Mouse (Mus musculus) cerebellum, adult 2 months (tissue): ENCODE results near the gene Dnah7c. TPM values are rescaled to one million over a fixed set of nuclear protein-coding genes. Genes with fewer than 3 reads are reported as not detected.

ENCODE experiments used
- DNase-seq, 2 experiments: peaks; one replicate each; pipeline ENCODE4 v3.0.0; 2021
- H3K27ac ChIP-seq: fragments of 200-500 bp; 2 replicates; pipeline ENCODE4 v1.5.1; 2012; ENCODE audit warnings: low read length, control low read depth, inconsistent platforms; ENCODE audit not compliant: insufficient read depth
- H3K27me3 ChIP-seq: fragments of 200-500 bp; 2 replicates; pipeline ENCODE4 v1.6.1; 2012; ENCODE audit warnings: inconsistent platforms, mild to moderate bottlenecking, low read length, moderate library complexity; ENCODE audit not compliant: control insufficient read depth, insufficient read depth
- H3K4me1 ChIP-seq: fragments of 200-500 bp; 2 replicates; pipeline ENCODE4 v1.6.1; 2011; ENCODE audit warnings: low read length; ENCODE audit not compliant: control insufficient read depth, insufficient read depth
- H3K4me3 ChIP-seq: fragments of 200-500 bp; replicated peaks from 2 replicates; pipeline ENCODE3; 2011; ENCODE audit warnings: mild to moderate bottlenecking, low read depth, low read length, control low read depth; ENCODE audit not compliant: insufficient read depth
- CTCF ChIP-seq: fragments of 200-500 bp; IDR thresholded peaks from 2 replicates; pipeline ENCODE4 v1.5.1; 2011; ENCODE audit warnings: low read depth, mild to moderate bottlenecking, control low read depth, low read length, moderate library complexity, borderline replicate concordance; ENCODE audit not compliant: insufficient read depth
- POLR2A ChIP-seq: fragments of 200-500 bp; IDR thresholded peaks from 2 replicates; pipeline ENCODE4 v1.6.1; 2011; ENCODE audit warnings: low read length, control low read depth, borderline replicate concordance; ENCODE audit not compliant: insufficient read depth
- WGBS: fragments of 180-500 bp; shearing (Covaris S2); methylation state at CpG from one replicate; pipeline ENCODE4 v1.1.7; 2018; 5-methylcytosine and 5-hydroxymethylcytosine counted together
- polyA plus RNA-seq: library from polyadenylated mRNA; depleted of rRNA; stranded (reverse); fragments of >200 nt; gene quantifications from 2 replicates; pipeline ENCODE4 v1.2.3, GENCODE M21; 2012

Gene Dnah7c
- polyA plus RNA-seq, 1 experiment, result 0.23 TPM

- 32% methylated on average over 5 of the region's 5 CpGs for WGBS
- DNase-seq, result no peak
- H3K27me3 ChIP-seq, result no peaks in the 10 kb centered on the region
- H3K4me3 ChIP-seq, result no peak overlapping the region
- H3K4me1 ChIP-seq, result no peaks in the 10 kb centered on the region
- no peak overlapping the region for H3K27ac ChIP-seq
- TF ChIP-seq CTCF, result no peak
- no peak for TF ChIP-seq POLR2A
Observed at GRCm38 (mm10) chr1:46845221-46845620, 419.8 kb downstream of the Dnah7c start.

GRCm38 (mm10) chr1:46849758-46850157, 424.4 kb downstream of the Dnah7c start:
- Histone ChIP-seq H3K27me3 (no peaks in the 10 kb centered on the region), H3K27ac (no peak overlapping the region), H3K4me1 (no peaks in the 10 kb centered on the region; the same call in 1 of the 2 replicates), H3K4me3 (no peak overlapping the region)
- DNase-seq, result peak; percentile 54 to 82
- TF ChIP-seq CTCF, result peak; percentile 13; the same call in 1 of the 2 replicates
- TF ChIP-seq POLR2A, result no peak
- WGBS, result 55% methylated on average over 1 of the region's 1 CpGs

GRCm38 (mm10) chr1:46851586-46851985, 426.2 kb downstream of the Dnah7c start:
- Histone ChIP-seq H3K4me1 (no peaks in the 10 kb centered on the region; the same call in 1 of the 2 replicates), H3K4me3 (no peak overlapping the region), H3K27ac (no peak overlapping the region), H3K27me3 (no peaks in the 10 kb centered on the region)
- no peak for TF ChIP-seq CTCF
- no peak for TF ChIP-seq POLR2A
- WGBS, result 66% methylated on average over 4 of the region's 4 CpGs
- DNase-seq, result no peak

DNA sequence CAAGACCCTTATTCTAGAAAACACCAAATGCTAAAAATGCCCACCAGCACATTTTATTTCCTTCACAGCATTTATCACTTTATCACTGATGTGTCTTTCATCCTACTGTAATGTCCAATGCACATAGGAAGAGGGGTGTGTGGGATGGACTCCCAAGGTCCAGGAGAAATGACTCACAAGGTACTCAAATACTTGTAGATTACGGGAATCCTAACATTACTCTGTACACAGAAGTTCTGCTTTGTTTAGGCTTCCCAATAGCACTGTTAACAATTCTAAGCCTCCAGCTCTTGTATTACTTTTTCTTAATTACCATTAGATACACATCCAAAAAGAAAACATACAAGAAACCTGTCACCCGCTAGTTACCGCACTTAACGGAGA, 426.8 kb downstream of the Dnah7c start:
- Histone ChIP-seq H3K4me3 (peak overlapping the region; percentile 65), H3K27ac (peak overlapping the region; percentile 97), H3K27me3 (no peaks in the 10 kb centered on the region), H3K4me1 (no peaks in the 10 kb centered on the region; the same call in 1 of the 2 replicates)
- TF ChIP-seq POLR2A, result no peak
- no peak for TF ChIP-seq CTCF
- DNase-seq, result no peak
- WGBS, result 5% methylated on average over 4 of the region's 4 CpGs

- Histone ChIP-seq H3K27me3 (no peaks in the 10 kb centered on the region), H3K27ac (peak overlapping the region; percentile 97), H3K4me1 (no peaks in the 10 kb centered on the region; the same call in 1 of the 2 replicates), H3K4me3 (peak overlapping the region; percentile 65)
- TF ChIP-seq POLR2A, result no peak
- no peak for TF ChIP-seq CTCF
- under 1% methylated on average over 72 of the region's 75 CpGs for WGBS
- peak; percentile 65 to 69 for DNase-seq
Observed at GRCm38 (mm10) chr1:46852600-46853272, 427.3 kb downstream of the Dnah7c start.

DNA sequence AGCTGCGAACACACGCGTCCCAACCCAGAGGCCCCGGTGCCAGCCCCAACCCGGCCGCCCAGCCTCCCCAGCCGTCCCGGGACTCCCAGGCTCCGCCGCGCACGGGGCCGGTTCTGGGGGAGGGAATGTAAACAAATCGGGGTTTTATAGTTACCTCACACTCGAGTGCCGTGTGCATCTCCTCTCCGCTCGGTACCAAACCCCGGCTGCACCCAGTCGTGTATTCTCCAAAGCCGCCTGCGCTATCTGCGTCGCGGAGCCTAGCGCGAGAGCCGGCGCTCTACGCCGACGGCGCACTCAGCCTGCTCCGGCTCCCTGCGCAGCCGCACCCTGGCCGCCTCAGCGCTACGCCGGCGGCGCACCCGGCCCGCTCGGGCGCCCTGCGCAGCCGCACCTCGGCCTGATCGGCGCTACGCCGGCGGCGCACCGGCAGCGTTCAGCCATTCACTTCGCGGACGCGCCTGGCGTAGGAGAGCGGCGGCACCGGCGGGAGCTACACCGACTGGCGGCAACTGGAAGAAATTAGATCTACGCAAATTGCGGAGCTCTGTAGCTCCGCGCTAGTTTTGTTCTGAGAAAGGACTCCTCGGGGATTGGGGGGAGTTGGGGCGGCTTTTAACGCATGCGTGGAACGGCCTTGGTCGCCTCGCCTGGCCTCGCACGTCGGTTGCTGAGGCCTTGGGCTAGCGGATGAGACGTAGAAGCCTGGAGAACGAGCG, 428.1 kb downstream of the Dnah7c start:
- peak; percentile 96 to 99 for DNase-seq
- WGBS, result under 1% methylated on average over 86 of the region's 86 CpGs
- Histone ChIP-seq H3K4me1 (no peaks in the 10 kb centered on the region; the same call in 1 of the 2 replicates), H3K27me3 (no peaks in the 10 kb centered on the region), H3K4me3 (peak overlapping the region; percentile 87), H3K27ac (peak overlapping the region; percentile 97)
- TF ChIP-seq CTCF, result no peak
- peak; percentile 89 for TF ChIP-seq POLR2A

DNA sequence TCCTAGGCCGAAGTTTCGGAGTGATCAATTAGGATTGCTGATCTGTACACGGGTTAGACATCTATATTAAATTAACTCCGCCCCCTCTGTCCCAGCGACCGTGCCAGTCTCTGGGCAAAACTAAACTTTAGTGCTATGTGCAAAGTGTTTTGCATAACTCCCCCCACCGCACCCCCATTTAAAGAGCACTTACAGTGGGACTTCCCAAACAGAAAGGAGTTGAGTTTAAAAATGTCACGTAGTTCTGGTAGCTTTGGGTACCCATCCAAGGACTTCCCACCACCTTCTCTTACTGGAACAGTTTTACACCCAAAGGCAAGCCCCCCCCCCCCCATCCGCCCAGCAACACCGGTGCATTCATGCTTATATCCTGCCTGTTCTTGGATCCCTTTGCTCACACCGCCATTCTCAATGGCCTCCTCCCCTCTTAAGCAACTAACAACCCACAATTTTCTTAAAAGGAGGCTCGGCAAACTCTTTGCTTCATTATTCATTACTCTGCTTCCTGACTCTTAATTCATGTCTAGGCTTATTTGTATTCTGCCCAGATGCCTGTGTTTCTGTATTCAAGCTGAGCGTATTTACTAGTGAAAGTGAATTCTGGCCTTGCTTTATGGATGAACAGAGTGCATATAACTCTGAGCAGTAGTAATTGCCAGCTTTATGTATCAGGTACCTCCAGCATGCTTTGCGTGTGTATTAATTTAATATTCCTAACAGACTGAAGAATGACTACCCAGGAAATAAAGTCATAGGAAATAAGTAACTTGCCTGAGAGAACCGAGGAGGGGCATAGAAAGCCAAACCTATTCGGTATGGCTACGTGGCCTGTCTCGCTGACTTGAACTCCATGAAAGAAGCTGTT, 428.9 kb downstream of the Dnah7c start:
- Histone ChIP-seq H3K4me1 (no peaks in the 10 kb centered on the region; the same call in 1 of the 2 replicates), H3K4me3 (peak overlapping the region; percentile 87), H3K27me3 (no peaks in the 10 kb centered on the region), H3K27ac (peak overlapping the region; percentile 83)
- no peak for DNase-seq
- TF ChIP-seq POLR2A, result no peak
- TF ChIP-seq CTCF, result no peak
- 35% methylated on average over 18 of the region's 18 CpGs for WGBS

- no peak overlapping the region for H3K27ac ChIP-seq
- 63% methylated on average over 4 of the region's 4 CpGs for WGBS
- H3K4me1 ChIP-seq, result no peaks in the 10 kb centered on the region; the same call in 1 of the 2 replicates
- no peak for DNase-seq
- H3K4me3 ChIP-seq, result no peak overlapping the region
- H3K27me3 ChIP-seq, result no peaks in the 10 kb centered on the region
- TF ChIP-seq CTCF (no peak), POLR2A (no peak)
Observed at GRCm38 (mm10) chr1:46856498-46856897, 431.1 kb downstream of the Dnah7c start.
